Mouse (Mus musculus): Measurements from ENCODE around the gene P2ry12. TPM values are rescaled to one million over a fixed set of nuclear protein-coding genes. Genes with fewer than 3 reads are reported as not detected.

P2ry12 gene
- polyA plus RNA-seq, 1 experiment, result not detected

DNA sequence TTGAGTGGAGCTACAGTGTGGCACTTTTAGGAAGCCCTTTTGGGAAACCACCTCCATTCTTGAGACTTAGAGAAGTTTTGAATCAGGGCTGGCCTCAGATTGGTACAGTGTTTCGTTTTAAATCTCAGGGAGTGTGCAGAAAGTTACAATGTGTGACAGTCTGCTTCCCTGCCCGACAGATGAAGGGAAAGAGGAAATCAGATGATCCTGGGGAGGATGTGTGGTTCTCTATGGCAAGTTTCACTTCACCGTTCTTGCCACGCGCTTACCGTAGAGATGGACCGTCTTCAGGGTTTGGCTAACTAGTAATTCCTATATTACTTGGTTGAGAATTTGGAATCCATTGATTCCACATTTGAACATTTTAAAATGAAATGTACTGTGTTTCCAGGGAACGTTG lies 50.9 kb downstream of the P2ry12 start:
- no peak overlapping the region for H3K4me2 ChIP-seq (ENCODE audit: low read depth)
- TF ChIP-seq E2F4 (IDR thresholded peaks at IDR 0.05; ENCODE audit: insufficient read depth) (no peak), MAX (IDR thresholded peaks at IDR 0.05; ENCODE audit: low read depth) (no peak), CEBPB (IDR thresholded peaks at IDR 0.05; ENCODE audit: insufficient read depth, poor library complexity, severe bottlenecking) (no peak), SRF (IDR thresholded peaks at IDR 0.05; ENCODE audit: control insufficient read depth, insufficient read length, low read depth) (no peak), TCF3 (IDR thresholded peaks at IDR 0.05; ENCODE audit: insufficient read length, low read depth) (no peak), MYOG (IDR thresholded peaks at IDR 0.05; ENCODE audit: control insufficient read depth in 1 of 3, insufficient read depth in 1 of 3, insufficient read length in 2 of 3, low read depth in 2 of 3) (no peak), MYOD1 (IDR thresholded peaks at IDR 0.05; ENCODE audit: control insufficient read depth in 1 of 3, insufficient read length in 2 of 3, low read depth in 2 of 3) (no peak), USF1 (IDR thresholded peaks at IDR 0.05; ENCODE audit: low read depth) (no peak), POLR2A (IDR thresholded peaks at IDR 0.05; ENCODE audit: insufficient read length, low read depth) (no peak), REST (IDR thresholded peaks at IDR 0.05; ENCODE audit: insufficient read depth, insufficient read length) (no peak), TCF12 (IDR thresholded peaks at IDR 0.05; ENCODE audit: insufficient read depth, poor library complexity, severe bottlenecking) (no peak), POLR2AphosphoS2 (IDR thresholded peaks at IDR 0.05; ENCODE audit: insufficient read length, low read depth) (no peak)
- no peaks in the 10 kb centered on the region for H3K27me3 ChIP-seq (ENCODE audit: control insufficient read depth, insufficient read depth, insufficient read length)
- no peak overlapping the region for H3ac ChIP-seq (ENCODE audit: control insufficient read depth, insufficient read length)
- H3K4me3 ChIP-seq, result no peak overlapping the region
- no peaks in the 10 kb centered on the region for H3K79me2 ChIP-seq (ENCODE audit: control insufficient read depth, insufficient read depth)
- H3K36me3 ChIP-seq (ENCODE audit: control insufficient read depth, insufficient read depth), result no peaks in the 10 kb centered on the region

DNA sequence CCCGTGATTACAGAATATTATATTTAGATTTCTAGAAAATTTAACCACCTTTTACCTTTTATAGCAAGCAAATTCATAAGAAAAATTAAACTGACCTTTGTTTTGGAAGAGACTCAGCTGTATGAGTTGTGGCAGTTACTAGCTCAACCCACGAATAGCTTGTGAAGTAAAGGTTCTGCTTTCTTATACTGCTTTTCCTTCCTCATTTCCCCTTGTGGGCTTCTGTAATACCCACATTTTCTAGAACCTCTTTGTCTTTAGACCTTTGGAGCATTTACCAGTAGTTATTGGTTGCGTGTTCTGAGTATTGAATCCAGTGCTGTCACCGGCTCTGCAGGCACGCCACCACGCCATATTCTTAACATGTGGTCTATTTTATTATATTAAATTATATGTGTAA lies 51.9 kb downstream of the P2ry12 start, which contains the start of gene P2ry13:
Gene P2ry13, minus strand, starts transcription at position 156 of the 400 bp plus-strand sequence.
- Histone ChIP-seq H3K4me3 (no peak within 1 kb of the TSS), H3K27me3 (ENCODE audit: control insufficient read depth, insufficient read depth, insufficient read length) (no peaks in the 10 kb centered on the region), H3K79me2 (ENCODE audit: control insufficient read depth, insufficient read depth) (no peaks in the 10 kb centered on the region), H3K36me3 (ENCODE audit: control insufficient read depth, insufficient read depth) (no peaks in the 10 kb centered on the region), H3K4me2 (ENCODE audit: low read depth) (no peak within 1 kb of the TSS), H3ac (ENCODE audit: control insufficient read depth, insufficient read length) (no peak within 1 kb of the TSS)
- TF ChIP-seq MAX (IDR thresholded peaks at IDR 0.05; ENCODE audit: low read depth) (no peak), MYOG (IDR thresholded peaks at IDR 0.05; ENCODE audit: control insufficient read depth in 1 of 3, insufficient read depth in 1 of 3, insufficient read length in 2 of 3, low read depth in 2 of 3) (no peak)

DNA sequence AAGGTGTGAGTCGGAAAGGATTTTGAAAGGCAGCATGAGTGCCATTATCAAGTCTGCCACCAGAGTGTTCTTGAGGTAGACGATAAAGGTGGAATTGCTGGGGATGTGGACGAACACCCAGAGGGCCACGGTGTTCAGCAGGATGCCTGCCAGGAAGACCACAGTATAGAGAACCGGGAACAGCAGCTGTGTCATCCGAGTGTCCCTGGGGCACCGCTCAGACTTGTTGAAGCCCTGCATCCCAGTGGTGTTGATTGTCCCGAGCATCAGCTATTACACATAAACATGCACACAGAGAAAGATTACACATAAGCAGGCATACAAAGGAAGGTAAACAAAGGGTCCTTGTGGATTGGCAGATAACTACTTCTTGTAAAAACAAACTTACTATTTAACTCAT lies 52.6 kb downstream of the P2ry12 start:
- H3K27me3 ChIP-seq (ENCODE audit: control insufficient read depth, insufficient read depth, insufficient read length), result no peaks in the 10 kb centered on the region
- no peaks in the 10 kb centered on the region for H3K36me3 ChIP-seq (ENCODE audit: control insufficient read depth, insufficient read depth)
- no peaks in the 10 kb centered on the region for H3K79me2 ChIP-seq (ENCODE audit: control insufficient read depth, insufficient read depth)
- no peak overlapping the region for H3ac ChIP-seq (ENCODE audit: control insufficient read depth, insufficient read length)
- TF ChIP-seq CEBPB (IDR thresholded peaks at IDR 0.05; ENCODE audit: insufficient read depth, poor library complexity, severe bottlenecking), result no peak
- no peak for TF ChIP-seq POLR2AphosphoS2 (IDR thresholded peaks at IDR 0.05; ENCODE audit: insufficient read length, low read depth)
- no peak for TF ChIP-seq E2F4 (IDR thresholded peaks at IDR 0.05; ENCODE audit: insufficient read depth)
- TF ChIP-seq REST (IDR thresholded peaks at IDR 0.05; ENCODE audit: insufficient read depth, insufficient read length), result no peak
- no peak for TF ChIP-seq TCF12 (IDR thresholded peaks at IDR 0.05; ENCODE audit: insufficient read depth, poor library complexity, severe bottlenecking)
- TF ChIP-seq MYOG (IDR thresholded peaks at IDR 0.05; ENCODE audit: control insufficient read depth in 1 of 3, insufficient read depth in 1 of 3, insufficient read length in 2 of 3, low read depth in 2 of 3), result no peak
- TF ChIP-seq POLR2A (IDR thresholded peaks at IDR 0.05; ENCODE audit: insufficient read length, low read depth), result no peak
- TF ChIP-seq MAX (IDR thresholded peaks at IDR 0.05; ENCODE audit: low read depth), result no peak
- TF ChIP-seq SRF (IDR thresholded peaks at IDR 0.05; ENCODE audit: control insufficient read depth, insufficient read length, low read depth), result no peak
- no peak for TF ChIP-seq TCF3 (IDR thresholded peaks at IDR 0.05; ENCODE audit: insufficient read length, low read depth)
- TF ChIP-seq USF1 (IDR thresholded peaks at IDR 0.05; ENCODE audit: low read depth), result no peak
- no peak for TF ChIP-seq MYOD1 (IDR thresholded peaks at IDR 0.05; ENCODE audit: control insufficient read depth in 1 of 3, insufficient read length in 2 of 3, low read depth in 2 of 3)
- H3K4me3 ChIP-seq, result no peak overlapping the region
- no peak overlapping the region for H3K4me2 ChIP-seq (ENCODE audit: low read depth)

DNA sequence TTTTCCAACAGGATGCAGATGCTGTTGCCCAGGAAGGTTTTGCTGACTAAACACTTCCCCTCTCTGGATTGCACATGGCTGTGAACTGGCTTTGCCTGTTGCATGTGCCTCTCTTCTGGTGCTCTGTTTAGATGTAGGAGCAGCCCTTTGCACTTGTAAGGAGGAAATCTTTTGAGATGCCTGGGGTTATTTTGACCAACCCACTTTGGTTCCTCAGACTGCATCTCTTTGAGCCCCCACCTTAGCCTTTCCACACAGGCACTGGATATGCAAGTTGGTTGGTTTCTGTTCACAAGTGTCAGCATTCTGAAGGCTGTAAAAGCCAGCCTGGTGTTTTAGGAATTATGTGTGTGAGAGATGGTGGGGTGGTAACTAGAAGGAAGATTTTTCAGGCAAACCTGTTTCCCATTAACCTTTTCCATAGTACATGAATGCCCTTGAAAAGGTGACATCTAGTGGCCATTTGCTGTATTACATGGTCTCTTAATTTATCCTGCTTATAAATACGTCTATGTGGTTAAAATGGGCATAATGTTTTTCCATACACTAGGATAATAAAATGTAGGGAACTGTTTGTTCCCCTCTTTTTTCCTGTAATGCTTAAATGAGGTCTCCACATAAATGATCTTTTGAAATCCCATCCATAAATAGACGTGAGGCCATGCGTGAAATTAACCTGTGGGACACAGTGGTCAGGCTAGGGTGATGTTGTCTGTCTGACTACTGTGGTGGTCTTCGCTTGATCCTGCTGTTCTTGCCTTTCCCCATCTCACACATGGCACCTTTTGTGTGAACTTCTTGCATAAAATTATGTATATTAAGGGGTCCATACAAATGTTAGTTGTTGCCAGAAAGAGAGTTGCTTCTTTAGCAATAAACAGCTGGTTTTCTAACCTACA lies 53.8 kb downstream of the P2ry12 start:
- Histone ChIP-seq H3K4me3 (no peak overlapping the region), H3K4me2 (ENCODE audit: low read depth) (no peak overlapping the region), H3K27me3 (ENCODE audit: control insufficient read depth, insufficient read depth, insufficient read length) (no peaks in the 10 kb centered on the region), H3K36me3 (ENCODE audit: control insufficient read depth, insufficient read depth) (no peaks in the 10 kb centered on the region), H3K79me2 (ENCODE audit: control insufficient read depth, insufficient read depth) (no peaks in the 10 kb centered on the region), H3ac (ENCODE audit: control insufficient read depth, insufficient read length) (no peak overlapping the region)
- TF ChIP-seq MYOD1 (IDR thresholded peaks at IDR 0.05; ENCODE audit: control insufficient read depth in 1 of 3, insufficient read length in 2 of 3, low read depth in 2 of 3) (no peak), CEBPB (IDR thresholded peaks at IDR 0.05; ENCODE audit: insufficient read depth, poor library complexity, severe bottlenecking) (no peak), MYOG (IDR thresholded peaks at IDR 0.05; ENCODE audit: control insufficient read depth in 1 of 3, insufficient read depth in 1 of 3, insufficient read length in 2 of 3, low read depth in 2 of 3) (no peak), POLR2AphosphoS2 (IDR thresholded peaks at IDR 0.05; ENCODE audit: insufficient read length, low read depth) (no peak)

DNA sequence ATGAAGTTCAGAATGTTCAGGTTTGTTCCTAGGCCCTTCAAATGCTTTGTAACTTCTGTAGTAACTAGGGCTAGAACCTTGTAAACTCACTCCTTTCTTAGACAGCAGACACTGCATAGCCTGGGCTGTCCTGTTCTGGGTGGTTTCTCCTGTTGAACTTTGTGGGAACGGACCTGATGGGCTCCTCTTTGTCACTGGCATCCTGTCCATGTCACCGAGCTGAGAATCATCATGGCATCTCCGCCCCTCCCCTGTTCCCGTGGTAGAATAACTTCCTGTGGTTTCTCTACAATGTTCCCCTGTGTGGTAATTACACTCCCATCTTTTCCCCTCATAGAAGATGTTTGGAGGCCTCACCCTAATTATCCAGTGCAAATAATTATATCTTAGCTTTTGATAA lies 56.7 kb downstream of the P2ry12 start:
- no peak for TF ChIP-seq SRF (IDR thresholded peaks at IDR 0.05; ENCODE audit: control insufficient read depth, insufficient read length, low read depth)
- no peak for TF ChIP-seq MYOG (IDR thresholded peaks at IDR 0.05; ENCODE audit: control insufficient read depth in 1 of 3, insufficient read depth in 1 of 3, insufficient read length in 2 of 3, low read depth in 2 of 3)
- TF ChIP-seq TCF12 (IDR thresholded peaks at IDR 0.05; ENCODE audit: insufficient read depth, poor library complexity, severe bottlenecking), result no peak
- no peak for TF ChIP-seq MYOD1 (IDR thresholded peaks at IDR 0.05; ENCODE audit: control insufficient read depth in 1 of 3, insufficient read length in 2 of 3, low read depth in 2 of 3)
- TF ChIP-seq REST (IDR thresholded peaks at IDR 0.05; ENCODE audit: insufficient read depth, insufficient read length), result no peak
- TF ChIP-seq MAX (IDR thresholded peaks at IDR 0.05; ENCODE audit: low read depth), result no peak
- no peak for TF ChIP-seq CEBPB (IDR thresholded peaks at IDR 0.05; ENCODE audit: insufficient read depth, poor library complexity, severe bottlenecking)
- TF ChIP-seq POLR2AphosphoS2 (IDR thresholded peaks at IDR 0.05; ENCODE audit: insufficient read length, low read depth), result no peak
- TF ChIP-seq E2F4 (IDR thresholded peaks at IDR 0.05; ENCODE audit: insufficient read depth), result no peak
- no peak for TF ChIP-seq USF1 (IDR thresholded peaks at IDR 0.05; ENCODE audit: low read depth)
- no peak for TF ChIP-seq TCF3 (IDR thresholded peaks at IDR 0.05; ENCODE audit: insufficient read length, low read depth)
- TF ChIP-seq POLR2A (IDR thresholded peaks at IDR 0.05; ENCODE audit: insufficient read length, low read depth), result no peak
- no peak overlapping the region for H3K4me3 ChIP-seq

More for the DNA sequence above, 56.7 kb downstream of the P2ry12 start:
- Histone ChIP-seq H3K4me2 (ENCODE audit: low read depth) (no peak overlapping the region), H3ac (ENCODE audit: control insufficient read depth, insufficient read length) (no peak overlapping the region), H3K27me3 (ENCODE audit: control insufficient read depth, insufficient read depth, insufficient read length) (no peaks in the 10 kb centered on the region), H3K36me3 (ENCODE audit: control insufficient read depth, insufficient read depth) (no peaks in the 10 kb centered on the region), H3K79me2 (ENCODE audit: control insufficient read depth, insufficient read depth) (no peaks in the 10 kb centered on the region)
